Mouse (Mus musculus): ENCODE measurements at regions not wholly inside any gene's neighbourhood (a gene's known extent, or its start where the extent isn't known, plus 50 kb on each side); places are given as distances from the start of the nearest gene placed in this dataset.

GRCm38 (mm10) chr9:94199864-94200263 is 338.0 kb downstream of the 1190002N15Rik start:
- DNase-seq (ENCODE audit: low spot score) (no peak), ATAC-seq (ENCODE audit: low FRiP score) (no peak)
- H3K9me3 ChIP-seq (ENCODE audit: control insufficient read depth, low read length), result no peaks in the 10 kb centered on the region
- H3K4me2 ChIP-seq (replicated peaks; ENCODE audit: low read depth, low read length), result no peak overlapping the region
- no peaks in the 10 kb centered on the region for H3K36me3 ChIP-seq (ENCODE audit: control insufficient read depth, insufficient read depth, low read length)
- WGBS, result 87% methylated on average over 2 of the region's 2 CpGs
- H3K4me3 ChIP-seq (ENCODE audit: low read depth, low read length), result no peak overlapping the region
- no peak overlapping the region for H3K27ac ChIP-seq (ENCODE audit: low read depth, low read length)
- no peak overlapping the region for H3K9ac ChIP-seq (ENCODE audit: low read depth, low read length)
- H3K4me1 ChIP-seq (replicated peaks; ENCODE audit: control insufficient read depth, insufficient read depth, low read length), result no peaks in the 10 kb centered on the region
- no peaks in the 10 kb centered on the region for H3K27me3 ChIP-seq (ENCODE audit: control insufficient read depth, insufficient read depth, low read length)

GRCm38 (mm10) chr9:94191083-94191482 is 346.8 kb downstream of the 1190002N15Rik start:
- Histone ChIP-seq H3K9ac (ENCODE audit: low read depth, low read length) (no peak overlapping the region), H3K4me2 (replicated peaks; ENCODE audit: low read depth, low read length) (no peak overlapping the region), H3K4me1 (replicated peaks; ENCODE audit: control insufficient read depth, insufficient read depth, low read length) (no peaks in the 10 kb centered on the region), H3K9me3 (ENCODE audit: control insufficient read depth, low read length) (no peaks in the 10 kb centered on the region), H3K27ac (ENCODE audit: low read depth, low read length) (no peak overlapping the region), H3K4me3 (ENCODE audit: low read depth, low read length) (no peak overlapping the region), H3K27me3 (ENCODE audit: control insufficient read depth, insufficient read depth, low read length) (no peaks in the 10 kb centered on the region), H3K36me3 (ENCODE audit: control insufficient read depth, insufficient read depth, low read length) (no peaks in the 10 kb centered on the region)
- WGBS, result 40% methylated on average over 3 of the region's 3 CpGs
- ATAC-seq (ENCODE audit: low FRiP score) (0 out of 2 replicates have a peak, but pooled peaks have one; percentile 37), DNase-seq (ENCODE audit: low spot score) (no peak)

GRCm38 (mm10) chr9:94189872-94190800 is 347.7 kb downstream of the 1190002N15Rik start:
- no peak overlapping the region for H3K9ac ChIP-seq (ENCODE audit: low read depth, low read length)
- no peak overlapping the region for H3K4me3 ChIP-seq (ENCODE audit: low read depth, low read length)
- no peak for DNase-seq (ENCODE audit: low spot score)
- H3K36me3 ChIP-seq (ENCODE audit: control insufficient read depth, insufficient read depth, low read length), result no peaks in the 10 kb centered on the region
- no peaks in the 10 kb centered on the region for H3K9me3 ChIP-seq (ENCODE audit: control insufficient read depth, low read length)
- H3K4me2 ChIP-seq (replicated peaks; ENCODE audit: low read depth, low read length), result no peak overlapping the region
- peak; percentile 32; the same call in 1 of the 2 replicates for ATAC-seq (ENCODE audit: low FRiP score)
- no peaks in the 10 kb centered on the region for H3K4me1 ChIP-seq (replicated peaks; ENCODE audit: control insufficient read depth, insufficient read depth, low read length)
- 67% methylated on average over 2 of the region's 2 CpGs for WGBS
- no peaks in the 10 kb centered on the region for H3K27me3 ChIP-seq (ENCODE audit: control insufficient read depth, insufficient read depth, low read length)
- H3K27ac ChIP-seq (ENCODE audit: low read depth, low read length), result no peak overlapping the region

- DNase-seq (ENCODE audit: low spot score), result no peak
- H3K4me3 ChIP-seq (ENCODE audit: low read depth, low read length), result no peak overlapping the region
- no peaks in the 10 kb centered on the region for H3K27me3 ChIP-seq (ENCODE audit: control insufficient read depth, insufficient read depth, low read length)
- ATAC-seq (ENCODE audit: low FRiP score), result peak; percentile 50; the same call in 1 of the 2 replicates
- no peaks in the 10 kb centered on the region for H3K4me1 ChIP-seq (replicated peaks; ENCODE audit: control insufficient read depth, insufficient read depth, low read length)
- no peaks in the 10 kb centered on the region for H3K36me3 ChIP-seq (ENCODE audit: control insufficient read depth, insufficient read depth, low read length)
- no peaks in the 10 kb centered on the region for H3K9me3 ChIP-seq (ENCODE audit: control insufficient read depth, low read length)
- H3K9ac ChIP-seq (ENCODE audit: low read depth, low read length), result no peak overlapping the region
- no peak overlapping the region for H3K27ac ChIP-seq (ENCODE audit: low read depth, low read length)
- no peak overlapping the region for H3K4me2 ChIP-seq (replicated peaks; ENCODE audit: low read depth, low read length)
Observed at GRCm38 (mm10) chr9:94188124-94188523, 349.8 kb downstream of the 1190002N15Rik start.

- no peak overlapping the region for H3K27ac ChIP-seq (ENCODE audit: low read depth, low read length)
- ATAC-seq (ENCODE audit: low FRiP score) (peak; percentile 83), DNase-seq (ENCODE audit: low spot score) (no peak)
- H3K4me3 ChIP-seq (ENCODE audit: low read depth, low read length), result no peak overlapping the region
- H3K9me3 ChIP-seq (ENCODE audit: control insufficient read depth, low read length), result no peaks in the 10 kb centered on the region
- no peaks in the 10 kb centered on the region for H3K4me1 ChIP-seq (replicated peaks; ENCODE audit: control insufficient read depth, insufficient read depth, low read length)
- no peak overlapping the region for H3K9ac ChIP-seq (ENCODE audit: low read depth, low read length)
- no peak overlapping the region for H3K4me2 ChIP-seq (replicated peaks; ENCODE audit: low read depth, low read length)
- no peaks in the 10 kb centered on the region for H3K27me3 ChIP-seq (ENCODE audit: control insufficient read depth, insufficient read depth, low read length)
- WGBS, result 58% methylated on average over 2 of the region's 2 CpGs
- no peaks in the 10 kb centered on the region for H3K36me3 ChIP-seq (ENCODE audit: control insufficient read depth, insufficient read depth, low read length)
Observed at GRCm38 (mm10) chr9:94169905-94170612, 367.8 kb downstream of the 1190002N15Rik start.

- H3K9me3 ChIP-seq (ENCODE audit: control insufficient read depth, low read length), result no peaks in the 10 kb centered on the region
- WGBS, result 77% methylated on average over 1 of the region's 1 CpGs
- no peak overlapping the region for H3K4me3 ChIP-seq (ENCODE audit: low read depth, low read length)
- no peaks in the 10 kb centered on the region for H3K27me3 ChIP-seq (ENCODE audit: control insufficient read depth, insufficient read depth, low read length)
- H3K36me3 ChIP-seq (ENCODE audit: control insufficient read depth, insufficient read depth, low read length), result no peaks in the 10 kb centered on the region
- ATAC-seq (ENCODE audit: low FRiP score) (no peak), DNase-seq (ENCODE audit: low spot score) (no peak)
- no peak overlapping the region for H3K9ac ChIP-seq (ENCODE audit: low read depth, low read length)
- H3K4me1 ChIP-seq (replicated peaks; ENCODE audit: control insufficient read depth, insufficient read depth, low read length), result no peaks in the 10 kb centered on the region
- no peak overlapping the region for H3K27ac ChIP-seq (ENCODE audit: low read depth, low read length)
- H3K4me2 ChIP-seq (replicated peaks; ENCODE audit: low read depth, low read length), result no peak overlapping the region
Observed at GRCm38 (mm10) chr9:94163671-94164070, 374.2 kb downstream of the 1190002N15Rik start.

- WGBS, result 64% methylated on average over 2 of the region's 2 CpGs
- ATAC-seq (ENCODE audit: low FRiP score), result no peak
- no peak overlapping the region for H3K4me3 ChIP-seq (ENCODE audit: low read depth, low read length)
- no peaks in the 10 kb centered on the region for H3K27me3 ChIP-seq (ENCODE audit: control insufficient read depth, insufficient read depth, low read length)
- H3K4me1 ChIP-seq (replicated peaks; ENCODE audit: control insufficient read depth, insufficient read depth, low read length), result no peaks in the 10 kb centered on the region
- H3K36me3 ChIP-seq (ENCODE audit: control insufficient read depth, insufficient read depth, low read length), result no peaks in the 10 kb centered on the region
- no peak overlapping the region for H3K9ac ChIP-seq (ENCODE audit: low read depth, low read length)
- H3K9me3 ChIP-seq (ENCODE audit: control insufficient read depth, low read length), result no peaks in the 10 kb centered on the region
- H3K27ac ChIP-seq (ENCODE audit: low read depth, low read length), result no peak overlapping the region
- H3K4me2 ChIP-seq (replicated peaks; ENCODE audit: low read depth, low read length), result no peak overlapping the region
- DNase-seq (ENCODE audit: low spot score), result no peak
Observed at GRCm38 (mm10) chr9:94155581-94155980, 382.3 kb downstream of the 1190002N15Rik start.

- Histone ChIP-seq H3K27ac (ENCODE audit: low read depth, low read length) (no peak overlapping the region), H3K9ac (ENCODE audit: low read depth, low read length) (no peak overlapping the region), H3K27me3 (ENCODE audit: control insufficient read depth, insufficient read depth, low read length) (no peaks in the 10 kb centered on the region), H3K4me2 (replicated peaks; ENCODE audit: low read depth, low read length) (no peak overlapping the region), H3K4me1 (replicated peaks; ENCODE audit: control insufficient read depth, insufficient read depth, low read length) (no peaks in the 10 kb centered on the region), H3K4me3 (ENCODE audit: low read depth, low read length) (no peak overlapping the region), H3K36me3 (ENCODE audit: control insufficient read depth, insufficient read depth, low read length) (no peaks in the 10 kb centered on the region), H3K9me3 (ENCODE audit: control insufficient read depth, low read length) (no peaks in the 10 kb centered on the region)
- ATAC-seq (ENCODE audit: low FRiP score) (no peak), DNase-seq (ENCODE audit: low spot score) (no peak)
- 90% methylated on average over 1 of the region's 1 CpGs for WGBS
Observed at GRCm38 (mm10) chr9:94148474-94148873, 389.4 kb downstream of the 1190002N15Rik start.
